Mouse (Mus musculus): Measurements from ENCODE around the gene Man2c1.

DNA sequence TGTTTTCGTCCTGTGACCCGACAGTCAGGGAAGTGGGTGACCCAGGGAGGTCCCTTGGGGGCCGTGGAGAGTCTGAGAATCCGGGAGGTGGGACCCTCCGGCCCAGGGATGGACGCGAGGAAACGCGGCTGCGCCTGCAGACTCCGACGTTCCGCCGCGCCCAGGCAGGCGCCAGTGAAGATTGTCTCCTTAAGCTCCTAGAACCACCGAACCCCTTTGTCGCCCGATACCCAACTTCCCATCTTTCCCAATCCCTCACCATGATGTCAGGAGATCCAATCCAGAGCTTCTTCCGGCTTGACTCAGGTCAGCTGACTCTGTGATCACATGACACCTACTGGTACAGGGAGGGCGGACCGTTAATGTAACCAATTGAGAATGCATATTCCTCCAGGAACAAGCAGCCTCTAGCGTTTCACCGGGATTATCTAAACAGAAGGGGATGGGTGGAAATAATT lies 27.6 kb downstream of the Man2c1 start, which contains the start of gene Commd4:
- TF ChIP-seq CTCF (IDR thresholded peaks at IDR 0.05; ENCODE audit: control insufficient read depth, insufficient read depth, insufficient replicate concordance, low read depth, low read length) = no peak
- no peak for TF ChIP-seq POLR2A (IDR thresholded peaks at IDR 0.05; ENCODE audit: control insufficient read depth, low read depth, low read length)

Data from testis, adult 2 months (tissue).